Mouse (Mus musculus): ENCODE measurements around the gene Sbp. TPM values are rescaled to one million over a fixed set of nuclear protein-coding genes. Genes with fewer than 3 reads are reported as not detected.

The Sbp gene
- total and polyA plus RNA-seq, 3 experiments: not detected

DNA sequence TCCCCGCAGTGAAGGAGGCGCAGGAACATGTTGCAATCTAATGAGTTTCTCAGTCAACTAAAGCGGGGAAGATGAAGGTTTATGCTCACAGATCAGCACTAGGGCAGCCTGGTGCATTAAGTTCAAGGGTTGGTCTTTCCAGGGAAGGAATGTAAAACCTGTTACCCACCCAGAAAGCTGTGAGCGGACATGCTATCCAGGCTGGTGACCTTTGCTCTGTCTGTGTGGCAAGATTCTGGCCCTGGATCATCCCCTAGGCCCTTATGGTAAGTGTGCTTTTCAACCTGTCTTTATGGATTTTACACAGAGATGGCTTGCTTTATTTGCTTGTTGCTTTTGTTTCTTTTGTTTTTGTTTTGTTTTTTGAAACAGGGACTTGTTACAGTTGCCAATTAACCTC lies 35.2 kb downstream of the Sbp start:
- no peaks in the 10 kb centered on the region for H3K36me3 ChIP-seq (replicated peaks in 1 of 2; ENCODE audit: control insufficient read depth in 1 of 2, insufficient read depth in 1 of 2, low read length in 1 of 2)
- TF ChIP-seq NRF1 (IDR thresholded peaks at IDR 0.05; ENCODE audit: low read depth, low read length): no peak
- no peak for TF ChIP-seq USF2 (conservative IDR thresholded peaks at IDR 0.05; ENCODE audit: low read depth, low read length)
- TF ChIP-seq BHLHE40 (IDR thresholded peaks at IDR 0.05; ENCODE audit: low read depth, low read length): no peak
- no peak for TF ChIP-seq HCFC1 (IDR thresholded peaks at IDR 0.05; ENCODE audit: low read depth, low read length)
- TF ChIP-seq EP300 (IDR thresholded peaks at IDR 0.05; ENCODE audit: low read length): no peak
- TF ChIP-seq ZNF384 (IDR thresholded peaks at IDR 0.05; ENCODE audit: low read depth, low read length): no peak
- no peak for TF ChIP-seq E2F4 (IDR thresholded peaks at IDR 0.05; ENCODE audit: insufficient replicate concordance, low read depth, low read length)
- no peak for TF ChIP-seq ZMIZ1 (IDR thresholded peaks at IDR 0.05; ENCODE audit: low read depth, low read length)
- no peak for TF ChIP-seq POLR2A (IDR thresholded peaks at IDR 0.05; ENCODE audit: low read depth, low read length)
- TF ChIP-seq CHD1 (IDR thresholded peaks at IDR 0.05; ENCODE audit: low read depth, low read length): no peak
- no peak for TF ChIP-seq TCF12 (IDR thresholded peaks at IDR 0.05; ENCODE audit: low read depth, low read length)
- no peak for TF ChIP-seq IRF4 (IDR thresholded peaks at IDR 0.05; ENCODE audit: low read depth, low read length)
- dilution Hi-C loops (cut with MboI; ENCODE audit: extremely low pct_ligation_motif_present, extremely low pct_unique_long_range_greater_than_20kb, low sequenced_read_pairs) (no loop called here), in situ Hi-C loops (cut with MboI; ENCODE audit: low pct_ligation_motif_present, low pct_unique_long_range_greater_than_20kb, low sequenced_read_pairs) (no loop called here)
- no peak for DNase-seq (ENCODE audit: extremely low read depth)
- peaks cover 5 to 27% of the 10 kb centered on the region in 2 experiments for H3K4me1 ChIP-seq (ENCODE audit: control insufficient read depth in 1 of 2, insufficient read depth in 2 of 2)
- no peak overlapping the region for H3K4me2 ChIP-seq (ENCODE audit: insufficient read depth, low read depth, poor library complexity, severe bottlenecking)
- no peak overlapping the region for H3K9ac ChIP-seq (ENCODE audit: insufficient read depth, low read depth)
- no peaks in the 10 kb centered on the region for H3K79me2 ChIP-seq (replicated peaks; ENCODE audit: control insufficient read depth, extremely low read depth, insufficient read depth, poor library complexity, severe bottlenecking)
- H3K27me3 ChIP-seq (replicated peaks): no peaks in the 10 kb centered on the region
- H3K4me3 ChIP-seq (replicated peaks in 1 of 3; ENCODE audit: low read depth in 2 of 3, low read length in 2 of 3, poor library complexity in 1 of 3): no peak overlapping the region
- H3K9me3 ChIP-seq (replicated peaks; ENCODE audit: low read length): no peaks in the 10 kb centered on the region
- no peak overlapping the region for H3K27ac ChIP-seq (ENCODE audit: insufficient read depth, low read depth)

GRCm38 (mm10) chr17:23979471-23979870 lies 38.0 kb downstream of the Sbp start:
- no peak for TF ChIP-seq CTCF (conservative IDR thresholded peaks at IDR 0.05 in 1 of 2, IDR thresholded peaks at IDR 0.05 in 1 of 2; ENCODE audit: low read depth in 2 of 2, low read length in 2 of 2)
- H3K4me1 ChIP-seq (ENCODE audit: control insufficient read depth in 1 of 2, insufficient read depth in 2 of 2): peaks cover 15 to 48% of the 10 kb centered on the region in 2 experiments

DNA sequence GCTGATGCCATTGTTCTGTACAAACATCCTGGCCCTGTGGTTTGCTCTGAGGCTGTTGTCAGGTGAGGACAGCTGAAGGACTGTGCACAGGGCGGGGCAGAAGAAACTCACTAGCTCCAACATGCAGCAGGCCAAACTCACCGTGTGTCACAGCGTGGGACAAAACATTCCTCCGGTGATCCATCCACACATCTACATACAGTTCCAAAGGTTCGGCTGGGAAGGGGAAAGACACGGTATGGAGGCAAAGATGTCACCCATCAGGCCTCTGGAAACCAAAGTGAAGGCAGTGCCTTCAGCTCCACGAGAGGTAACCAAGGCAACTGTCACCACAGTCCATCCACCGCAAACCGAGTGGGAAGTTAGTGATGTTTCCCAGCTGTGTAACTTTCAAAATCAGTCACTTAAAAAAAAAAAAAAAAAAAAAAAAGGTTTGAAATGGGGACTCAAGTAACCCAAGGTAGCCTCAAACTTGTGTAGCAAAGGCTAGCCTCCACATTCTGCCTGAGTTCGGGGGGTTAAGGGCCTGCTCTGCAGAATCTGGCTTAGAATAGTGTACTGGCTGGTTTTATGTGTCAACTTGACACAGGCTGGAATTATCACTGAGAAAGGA lies 38.9 kb downstream of the Sbp start, which contains the start of gene Prss30:
Gene Prss30, minus strand, starts transcription at position 270 of the 613 bp plus-strand sequence.
- DNase-seq (ENCODE audit: extremely low read depth): peak; percentile 81
- in situ Hi-C loops (cut with MboI; ENCODE audit: low pct_ligation_motif_present, low pct_unique_long_range_greater_than_20kb, low sequenced_read_pairs) (no loop called here), dilution Hi-C loops (cut with MboI; ENCODE audit: extremely low pct_ligation_motif_present, extremely low pct_unique_long_range_greater_than_20kb, low sequenced_read_pairs) (no loop called here)
- Histone ChIP-seq H3K36me3 (replicated peaks in 1 of 2; ENCODE audit: control insufficient read depth in 1 of 2, insufficient read depth in 1 of 2, low read length in 1 of 2) (no peaks in the 10 kb centered on the region), H3K9me3 (replicated peaks; ENCODE audit: low read length) (no peaks in the 10 kb centered on the region), H3K4me2 (ENCODE audit: insufficient read depth, low read depth, poor library complexity, severe bottlenecking) (0 out of 2 replicates have a peak within 1 kb of the TSS, but pooled peaks have one; percentile 18), H3K9ac (ENCODE audit: insufficient read depth, low read depth) (no peak within 1 kb of the TSS), H3K27me3 (replicated peaks) (peaks cover 5% of the 10 kb centered on the region), H3K4me3 (replicated peaks in 1 of 3; ENCODE audit: low read depth in 2 of 3, low read length in 2 of 3, poor library complexity in 1 of 3) (no peak within 1 kb of the TSS), H3K27ac (ENCODE audit: insufficient read depth, low read depth) (no peak within 1 kb of the TSS), H3K79me2 (replicated peaks; ENCODE audit: control insufficient read depth, extremely low read depth, insufficient read depth, poor library complexity, severe bottlenecking) (no peaks in the 10 kb centered on the region), H3K4me1 (ENCODE audit: control insufficient read depth in 1 of 2, insufficient read depth in 2 of 2) (peaks cover 15 to 48% of the 10 kb centered on the region in 2 experiments)
- TF ChIP-seq POLR2AphosphoS2 (IDR thresholded peaks at IDR 0.05; ENCODE audit: low read depth, low read length) (no peak), RAD21 (IDR thresholded peaks at IDR 0.05; ENCODE audit: low read depth, low read length) (no peak), RCOR1 (conservative IDR thresholded peaks at IDR 0.05; ENCODE audit: low read depth, low read length) (no peak), ZNF384 (IDR thresholded peaks at IDR 0.05; ENCODE audit: low read depth, low read length) (peak; percentile 96), CTCF (conservative IDR thresholded peaks at IDR 0.05 in 1 of 2, IDR thresholded peaks at IDR 0.05 in 1 of 2; ENCODE audit: low read depth in 2 of 2, low read length in 2 of 2) (no peak), MAX (IDR thresholded peaks at IDR 0.05; ENCODE audit: low read length) (no peak), MXI1 (IDR thresholded peaks at IDR 0.05; ENCODE audit: low read depth, low read length) (0 out of 2 replicates have a peak, but pooled peaks have one; percentile 51), E2F4 (IDR thresholded peaks at IDR 0.05; ENCODE audit: insufficient replicate concordance, low read depth, low read length) (no peak), NRF1 (IDR thresholded peaks at IDR 0.05; ENCODE audit: low read depth, low read length) (no peak), TCF12 (IDR thresholded peaks at IDR 0.05; ENCODE audit: low read depth, low read length) (peak; percentile 49; the same call in 1 of the 2 replicates), EP300 (IDR thresholded peaks at IDR 0.05; ENCODE audit: low read length) (peak; percentile 73), TBP (conservative IDR thresholded peaks at IDR 0.05; ENCODE audit: low read depth, low read length) (no peak), USF2 (conservative IDR thresholded peaks at IDR 0.05; ENCODE audit: low read depth, low read length) (no peak), IRF4 (IDR thresholded peaks at IDR 0.05; ENCODE audit: low read depth, low read length) (peak; percentile 87), CHD1 (IDR thresholded peaks at IDR 0.05; ENCODE audit: low read depth, low read length) (no peak), MYC (IDR thresholded peaks at IDR 0.05; ENCODE audit: low read depth, low read length) (no peak), UBTF (IDR thresholded peaks at IDR 0.05; ENCODE audit: low read depth, low read length) (no peak), ETS1 (conservative IDR thresholded peaks at IDR 0.05; ENCODE audit: low read depth, low read length) (peak; percentile 64), POLR2A (IDR thresholded peaks at IDR 0.05; ENCODE audit: low read depth, low read length) (no peak), SIN3A (IDR thresholded peaks at IDR 0.05; ENCODE audit: low read length) (no peak)

More at GRCm38 (mm10) chr17:23979471-23979870, 38.0 kb downstream of the Sbp start:
- no peaks in the 10 kb centered on the region for H3K79me2 ChIP-seq (replicated peaks; ENCODE audit: control insufficient read depth, extremely low read depth, insufficient read depth, poor library complexity, severe bottlenecking)
- H3K9ac ChIP-seq (ENCODE audit: insufficient read depth, low read depth): no peak overlapping the region
- H3K9me3 ChIP-seq (replicated peaks; ENCODE audit: low read length): no peaks in the 10 kb centered on the region
- H3K36me3 ChIP-seq (replicated peaks in 1 of 2; ENCODE audit: control insufficient read depth in 1 of 2, insufficient read depth in 1 of 2, low read length in 1 of 2): no peaks in the 10 kb centered on the region
- dilution Hi-C loops (cut with MboI; ENCODE audit: extremely low pct_ligation_motif_present, extremely low pct_unique_long_range_greater_than_20kb, low sequenced_read_pairs): no loop called here
- in situ Hi-C loops (cut with MboI; ENCODE audit: low pct_ligation_motif_present, low pct_unique_long_range_greater_than_20kb, low sequenced_read_pairs): no loop called here
- no peak overlapping the region for H3K27ac ChIP-seq (ENCODE audit: insufficient read depth, low read depth)
- no peaks in the 10 kb centered on the region for H3K27me3 ChIP-seq (replicated peaks)
- no peak for DNase-seq (ENCODE audit: extremely low read depth)
- no peak overlapping the region for H3K4me2 ChIP-seq (ENCODE audit: insufficient read depth, low read depth, poor library complexity, severe bottlenecking)
- no peak overlapping the region for H3K4me3 ChIP-seq (replicated peaks in 1 of 3; ENCODE audit: low read depth in 2 of 3, low read length in 2 of 3, poor library complexity in 1 of 3)

Data from CH12.LX (cell line).